In the genomic region with DNA sequence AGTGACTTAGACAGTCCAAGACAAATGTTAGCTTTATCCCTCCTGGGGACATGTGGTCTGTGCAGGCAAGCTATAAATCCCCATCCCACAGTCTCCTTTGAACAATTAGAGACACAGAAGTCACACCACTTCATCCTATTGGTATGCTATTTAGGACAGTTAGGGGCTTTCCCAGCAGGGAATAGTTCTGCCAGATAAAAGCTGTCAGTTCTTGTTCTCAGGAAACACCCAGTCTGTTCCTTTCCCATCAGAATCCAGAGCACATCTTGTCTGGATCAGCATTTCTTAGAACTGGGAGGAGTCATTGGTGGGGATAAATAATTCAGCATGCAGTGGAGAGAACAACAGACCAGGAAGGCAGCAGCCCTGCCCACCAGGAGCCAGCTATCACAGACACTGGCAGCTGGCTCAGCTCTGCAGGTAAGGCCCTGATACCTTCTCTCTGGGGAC, we compare ENCODE assay signal across 13 mouse cellular contexts. TPM values are rescaled to one million over a fixed set of nuclear protein-coding genes. Genes with fewer than 3 reads are reported as not detected.
DNase-seq lines count a peak whose midpoint lies in the region; ATAC-seq and TF ChIP-seq lines count a peak whose summit lies in the region.
"Had no signal": no experiment of that assay in that cellular context is flagged by ENCODE, and none has a peak within 500 bp of the region (broad histone marks: within the 10 kb centered on the region; RNA-seq: fewer than 3 reads in every experiment).

No protein-coding gene starts in this region.

- H3K9me3 ChIP-seq in heart, postnatal 0 days (replicated peaks; ENCODE audit: control insufficient read depth, low read length) = no peaks in the 10 kb centered on the region
- no peaks in the 10 kb centered on the region for H3K9me3 ChIP-seq in heart, embryonic 11.5 days (replicated peaks; ENCODE audit: control insufficient read depth, low read length)
- H3K9me3 ChIP-seq in midbrain, embryonic 15.5 days = no peaks in the 10 kb centered on the region
- H3K9me3 ChIP-seq: stomach, embryonic 15.5 days had no signal

- no peaks in the 10 kb centered on the region for H3K36me3 ChIP-seq in heart, postnatal 0 days (replicated peaks; ENCODE audit: control insufficient read depth, insufficient read depth, low read length)
- no peaks in the 10 kb centered on the region for H3K36me3 ChIP-seq in heart, embryonic 11.5 days (ENCODE audit: control insufficient read depth, insufficient read depth, low read length)
- H3K36me3 ChIP-seq in midbrain, embryonic 15.5 days (replicated peaks) = no peaks in the 10 kb centered on the region
- H3K36me3 ChIP-seq: stomach, embryonic 15.5 days had no signal

- 0 out of 2 replicates have a peak, but pooled peaks have one; percentile 39 for ATAC-seq in heart, postnatal 0 days (ENCODE audit: insufficient read depth, low read depth)
- no peak for ATAC-seq in heart, embryonic 11.5 days (replicated peaks; ENCODE audit: insufficient number of reproducible peaks, low FRiP score, low TSS enrichment)
- peak; percentile 83 for ATAC-seq in midbrain, embryonic 15.5 days (replicated peaks)
- ATAC-seq in cerebellum, adult (ENCODE audit: insufficient number of reproducible peaks, low FRiP score, low TSS enrichment) = no peak
- ATAC-seq: inflammation-experienced regulatory T-cells, adult 6 months had no signal

- TF ChIP-seq EP300 in heart, postnatal 0 days (IDR thresholded peaks at IDR 0.05; ENCODE audit: low read depth) = no peak

- H3K4me2 ChIP-seq in heart, postnatal 0 days (ENCODE audit: low read depth, low read length) = no peak overlapping the region
- H3K4me2 ChIP-seq in heart, embryonic 11.5 days = no peak overlapping the region
- H3K4me2 ChIP-seq in midbrain, embryonic 15.5 days = no peak overlapping the region
- H3K4me2 ChIP-seq: stomach, embryonic 15.5 days had no signal

- no peaks in the 10 kb centered on the region for H3K27me3 ChIP-seq in heart, postnatal 0 days (ENCODE audit: control insufficient read depth, insufficient read depth, low read length)
- no peaks in the 10 kb centered on the region for H3K27me3 ChIP-seq in heart, embryonic 11.5 days (ENCODE audit: control insufficient read depth, insufficient read depth, low read length)
- H3K27me3 ChIP-seq in midbrain, embryonic 15.5 days (replicated peaks) = no peaks in the 10 kb centered on the region
- H3K27me3 ChIP-seq: stomach, embryonic 15.5 days had no signal

- H3K9ac ChIP-seq in heart, postnatal 0 days (replicated peaks; ENCODE audit: low read depth, low read length) = no peak overlapping the region
- H3K9ac ChIP-seq in heart, embryonic 11.5 days (ENCODE audit: low read depth, low read length) = no peak overlapping the region
- no peak overlapping the region for H3K9ac ChIP-seq in midbrain, embryonic 15.5 days
- H3K9ac ChIP-seq: stomach, embryonic 15.5 days had no signal

- no peak overlapping the region for H3K27ac ChIP-seq in heart, postnatal 0 days (ENCODE audit: low read depth)
- H3K27ac ChIP-seq in heart, embryonic 11.5 days (ENCODE audit: low read depth, low read length) = no peak overlapping the region
- peak overlapping the region; percentile 29 for H3K27ac ChIP-seq in midbrain, embryonic 15.5 days
- H3K27ac ChIP-seq: stomach, embryonic 15.5 days had no signal

- DNase-seq in heart, postnatal 0 days (ENCODE audit: low spot score) = no peak
- peak; percentile 84 for DNase-seq in Muller cell, postnatal 12 days (ENCODE audit: inconsistent ontology term)
- peak; percentile 41 for DNase-seq in gonadal fat pad, adult 2 months (ENCODE audit: low read depth)
- no peak for DNase-seq in urinary bladder, postnatal 36 days (ENCODE audit: low spot score in 2 of 2)
- DNase-seq in frontal cortex, postnatal 14 days (ENCODE audit: low spot score in 2 of 2) = no peak

- no peak overlapping the region for H3K4me3 ChIP-seq in heart, postnatal 0 days (ENCODE audit: low read depth, low read length)
- no peak overlapping the region for H3K4me3 ChIP-seq in heart, embryonic 11.5 days (ENCODE audit: low read depth, low read length)
- no peak overlapping the region for H3K4me3 ChIP-seq in midbrain, embryonic 15.5 days
- H3K4me3 ChIP-seq: stomach, embryonic 15.5 days had no signal

- H3K4me1 ChIP-seq in heart, postnatal 0 days (ENCODE audit: control insufficient read depth, insufficient read depth) = no peaks in the 10 kb centered on the region; the same call in 1 of the 2 replicates
- no peaks in the 10 kb centered on the region for H3K4me1 ChIP-seq in heart, embryonic 11.5 days (ENCODE audit: control insufficient read depth, insufficient read depth, low read length)
- peaks cover 12% of the 10 kb centered on the region for H3K4me1 ChIP-seq in midbrain, embryonic 15.5 days
- H3K4me1 ChIP-seq: stomach, embryonic 15.5 days had no signal

- no peak for TF ChIP-seq CTCF in heart, postnatal 0 days (IDR thresholded peaks at IDR 0.05; ENCODE audit: low read depth)

RNA-seq across cellular contexts. Expression of gene Serpina3g, which starts 11.5 kb away (rescaled TPM):
- 6.9 and 12.6 TPM in 2 replicates for total RNA-seq in heart, postnatal 0 days (2014; rRNA removed; ENCODE audit: low replicate concordance)
- 3.3 and 3.4 TPM in 2 replicates for polyA plus RNA-seq in heart, postnatal 0 days (2015; fragmentation: Nextera tagmentation; extraction: Ambion mirVana)
- polyA plus RNA-seq in heart, embryonic 11.5 days (2014; fragmentation: Nextera tagmentation; extraction: Ambion mirVana) = 1.0 and 1.1 TPM in 2 replicates
- 2.4 and 3.2 TPM in 2 replicates for polyA plus RNA-seq in gonadal fat pad, adult 2 months (2012; rRNA removed)
- 0.56 and 0.80 TPM in 2 replicates for polyA plus RNA-seq in midbrain, embryonic 15.5 days (2015; fragmentation: Nextera tagmentation; extraction: Ambion mirVana)

RNA-seq across cellular contexts. Expression of gene Serpina3i, which starts 15.3 kb away (rescaled TPM):
- total RNA-seq in heart, postnatal 0 days (2014; rRNA removed; ENCODE audit: low replicate concordance) = not detected in 2 replicates
- polyA plus RNA-seq in heart, postnatal 0 days (2015; fragmentation: Nextera tagmentation; extraction: Ambion mirVana) = 0.19 TPM in 1 of 2 replicates, not detected in the other
- polyA plus RNA-seq in heart, embryonic 11.5 days (2014; fragmentation: Nextera tagmentation; extraction: Ambion mirVana) = not detected in 2 replicates
- polyA plus RNA-seq in gonadal fat pad, adult 2 months (2012; rRNA removed) = 1.1 and 1.3 TPM in 2 replicates
- polyA plus RNA-seq in midbrain, embryonic 15.5 days (2015; fragmentation: Nextera tagmentation; extraction: Ambion mirVana) = 0.08 TPM in 1 of 2 replicates, not detected in the other
- total RNA-seq: MEL had no signal
- polyA plus RNA-seq: frontal cortex, adult 2 months; inflammation-experienced regulatory T-cells, adult 6 months had no signal

RNA-seq across cellular contexts. Expression of gene Serpina3f, which starts 33.2 kb away (rescaled TPM):
- total RNA-seq in heart, postnatal 0 days (2014; rRNA removed; ENCODE audit: low replicate concordance) = not detected in 2 replicates
- 0.12 and 0.16 TPM in 2 replicates for polyA plus RNA-seq in heart, postnatal 0 days (2015; fragmentation: Nextera tagmentation; extraction: Ambion mirVana)
- polyA plus RNA-seq in heart, embryonic 11.5 days (2014; fragmentation: Nextera tagmentation; extraction: Ambion mirVana) = not detected in 2 replicates
- 0.27 and 0.57 TPM in 2 replicates for polyA plus RNA-seq in gonadal fat pad, adult 2 months (2012; rRNA removed)
- 0.13 and 0.26 TPM in 2 replicates for polyA plus RNA-seq in midbrain, embryonic 15.5 days (2015; fragmentation: Nextera tagmentation; extraction: Ambion mirVana)
- total RNA-seq: left cerebral cortex, postnatal 10 days; MEL had no signal
- polyA plus RNA-seq: frontal cortex, adult 2 months had no signal

Comparison
In these comparisons a context has a peak if more than half of its experiments do, and no peak if none do; other contexts are left out.
1. ATAC-seq: peak in heart, postnatal 0 days (single experiment) and midbrain, embryonic 15.5 days (single experiment); none in heart, embryonic 11.5 days (single experiment) and cerebellum, adult (single experiment).
2. DNase-seq: peak in Muller cell, postnatal 12 days (single experiment) and gonadal fat pad, adult 2 months (single experiment); none in heart, postnatal 0 days (single experiment), urinary bladder, postnatal 36 days (0 of 2) and frontal cortex, postnatal 14 days (0 of 2).